Mouse (Mus musculus) frontal cortex, adult (tissue): ENCODE measurements at regions not wholly inside any gene's neighbourhood (a gene's known extent, or its start where the extent isn't known, plus 50 kb on each side); places are given as distances from the start of the nearest gene placed in this dataset.

Experiments used
- ATAC-seq: cut with Nextera tagmentation; 2 replicates; pipeline ENCODE4 v1.9.2; 2017; ENCODE audit warnings: mild to moderate bottlenecking, moderate library complexity, mixed read lengths; ENCODE audit not compliant: low TSS enrichment

GRCm38 (mm10) chr11:79765396-79765795 lies 174.4 kb downstream of the Rab11fip4 start:
- no peak for ATAC-seq

- no peak for ATAC-seq
Measured at GRCm38 (mm10) chr11:79764026-79764425, 173.0 kb downstream of the Rab11fip4 start.

- no peak for ATAC-seq
Measured at GRCm38 (mm10) chr11:79762654-79763053, 171.6 kb downstream of the Rab11fip4 start.

- no peak for ATAC-seq
Measured at GRCm38 (mm10) chr11:79762027-79762426, 171.0 kb downstream of the Rab11fip4 start.

- no peak for ATAC-seq
Measured at GRCm38 (mm10) chr11:79760533-79760932, 169.5 kb downstream of the Rab11fip4 start.

GRCm38 (mm10) chr11:79758281-79758680 lies 167.3 kb downstream of the Rab11fip4 start:
- no peak for ATAC-seq

GRCm38 (mm10) chr11:79757513-79758071 lies 166.6 kb downstream of the Rab11fip4 start:
- ATAC-seq = no peak

- ATAC-seq = no peak
Measured at GRCm38 (mm10) chr11:79756305-79756846, 165.4 kb downstream of the Rab11fip4 start.

GRCm38 (mm10) chr11:79753491-79753890 lies 162.5 kb downstream of the Rab11fip4 start:
- no peak for ATAC-seq

GRCm38 (mm10) chr11:79752717-79753480 lies 161.9 kb downstream of the Rab11fip4 start:
- no peak for ATAC-seq

GRCm38 (mm10) chr11:79751751-79752716 lies 161.0 kb downstream of the Rab11fip4 start:
- ATAC-seq = no peak

- no peak for ATAC-seq
Measured at GRCm38 (mm10) chr11:79750943-79751342, 159.9 kb downstream of the Rab11fip4 start.

- no peak for ATAC-seq
Measured at GRCm38 (mm10) chr11:79749755-79750434, 158.9 kb downstream of the Rab11fip4 start.

- ATAC-seq = no peak
Measured at GRCm38 (mm10) chr11:79749141-79749540, 158.1 kb downstream of the Rab11fip4 start.

- no peak for ATAC-seq
Measured at GRCm38 (mm10) chr11:79748606-79749125, 157.7 kb downstream of the Rab11fip4 start.

- no peak for ATAC-seq
Measured at GRCm38 (mm10) chr11:79747801-79748200, 156.8 kb downstream of the Rab11fip4 start.
